Mouse (Mus musculus) mature B cell (primary cell): ENCODE measurements at regions not wholly inside any gene's neighbourhood (a gene's known extent, or its start where the extent isn't known, plus 50 kb on each side); places are given as distances from the start of the nearest gene placed in this dataset.

Experiments
- in situ Hi-C: fragments of 300-500 bp; cut with MboI; formaldehyde crosslinking; loops from 2 replicates; pipeline ENCODE4 v1.14.3; 2019

GRCm38 (mm10) chr13:46123446-46123845 lies 150.1 kb upstream of the Stmnd1 start:
- in situ Hi-C loops, result no loop called here

GRCm38 (mm10) chr13:46116576-46116975 lies 151.8 kb upstream of the Atxn1 start:
- in situ Hi-C loops, result no loop called here

DNA sequence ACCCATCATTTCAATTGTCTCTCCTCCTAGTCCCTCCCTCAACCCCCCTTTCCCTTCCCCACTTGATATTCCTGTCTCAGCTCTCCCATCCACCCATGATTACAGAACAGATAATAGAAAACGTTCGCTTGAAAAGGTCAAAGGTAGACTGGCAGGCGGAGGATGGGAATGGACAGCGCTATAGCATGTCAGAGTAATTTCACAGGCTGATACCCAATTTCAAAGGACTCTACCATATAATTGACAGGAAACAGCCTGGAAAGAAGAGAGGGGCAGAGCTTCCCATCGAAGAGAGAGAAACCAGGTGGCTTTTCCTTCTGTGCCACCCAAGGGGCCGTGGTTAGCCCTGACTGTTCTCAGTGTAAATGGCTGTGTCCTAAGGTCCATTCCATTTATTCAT lies 140.2 kb upstream of the Atxn1 start:
- in situ Hi-C loops, result no loop called here

- in situ Hi-C loops, result no loop called here
These were observed 133.8 kb upstream of the Atxn1 start for GRCm38 (mm10) chr13:46098621-46099020.

DNA sequence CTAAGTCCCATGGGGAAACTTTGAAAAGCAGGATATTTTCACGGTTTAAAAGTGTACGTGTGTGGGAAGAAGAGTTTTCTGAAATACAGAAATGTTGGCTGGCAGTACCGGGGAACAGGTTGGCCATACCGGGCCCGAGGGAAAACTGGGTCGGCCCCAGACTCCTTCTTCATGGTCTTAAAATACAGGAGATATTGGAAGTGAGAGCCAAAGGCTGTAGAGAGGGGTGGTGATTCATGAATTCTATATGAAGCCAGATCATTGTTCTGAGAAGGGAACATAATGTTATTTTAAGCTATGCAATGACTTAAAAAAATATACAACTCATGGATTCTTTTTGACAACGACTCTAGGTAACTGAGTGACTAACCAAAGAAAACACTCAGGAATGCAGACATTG lies 133.3 kb upstream of the Atxn1 start:
- in situ Hi-C loops, result no loop called here

DNA sequence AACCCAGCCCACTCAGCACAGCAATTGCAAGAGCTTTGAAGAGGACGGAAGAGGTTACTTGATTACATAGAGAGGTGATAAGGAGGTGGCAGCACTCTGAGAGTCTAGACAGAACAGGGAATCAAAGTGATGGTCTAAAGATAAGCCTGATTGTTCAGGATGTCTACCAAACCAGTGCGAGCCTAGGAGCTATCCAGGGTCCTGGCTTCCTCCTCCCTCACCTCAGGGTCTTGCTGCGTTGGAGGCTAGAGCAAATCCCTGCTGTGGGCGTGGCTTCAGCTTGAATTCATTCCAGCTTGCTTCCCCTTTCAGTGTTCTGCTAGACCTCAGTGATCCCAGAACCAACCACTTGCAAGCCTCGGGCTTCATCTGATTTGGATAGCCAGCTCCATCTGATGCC lies 132.2 kb upstream of the Atxn1 start:
- in situ Hi-C loops, result no loop called here

- in situ Hi-C loops, result no loop called here
These were observed 131.6 kb upstream of the Atxn1 start for GRCm38 (mm10) chr13:46096416-46096815.

DNA sequence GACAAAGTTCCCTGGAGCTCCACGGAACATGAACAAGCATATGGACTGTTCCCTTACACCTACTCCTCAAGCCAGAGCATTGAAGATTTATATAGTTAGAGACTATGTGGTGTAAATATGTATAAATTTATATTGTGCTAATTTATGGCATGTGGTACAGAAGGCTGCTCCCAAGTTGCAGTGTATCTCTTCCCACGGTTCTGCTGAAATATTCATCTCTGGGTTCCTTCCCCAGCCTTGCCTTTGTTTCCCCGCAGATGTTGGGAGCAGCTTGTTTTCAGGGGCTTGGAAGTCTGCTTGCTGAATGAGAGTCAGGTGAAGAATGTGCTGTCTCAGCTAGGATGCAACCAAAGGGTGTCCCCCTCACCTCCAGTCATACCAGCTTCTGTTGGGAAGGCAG lies 128.0 kb upstream of the Atxn1 start:
- in situ Hi-C loops, result no loop called here

DNA sequence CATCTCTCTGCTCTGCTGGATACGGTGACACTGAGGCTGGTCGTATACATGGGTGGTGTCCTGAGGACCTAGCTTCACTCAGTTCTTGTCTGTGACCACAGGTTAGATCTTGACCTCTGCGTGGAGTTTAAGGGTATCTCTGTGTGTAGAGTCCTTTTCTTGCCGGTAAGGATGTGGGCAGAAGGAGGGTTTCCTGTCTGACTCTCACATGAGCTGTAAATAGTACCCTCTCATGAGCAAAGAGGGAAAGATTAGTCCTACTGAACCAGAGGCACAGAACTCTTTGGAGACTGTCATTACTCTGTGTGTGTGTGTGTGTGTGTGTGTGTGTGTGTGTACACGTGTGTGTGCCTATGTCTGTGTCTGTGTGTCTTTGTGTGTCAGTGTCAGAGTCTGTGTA lies 126.3 kb upstream of the Atxn1 start:
- in situ Hi-C loops, result no loop called here

GRCm38 (mm10) chr13:46088237-46088636 lies 123.4 kb upstream of the Atxn1 start:
- in situ Hi-C loops, result no loop called here

GRCm38 (mm10) chr13:46087663-46088062 lies 122.9 kb upstream of the Atxn1 start:
- in situ Hi-C loops, result no loop called here

- in situ Hi-C loops, result no loop called here
These were observed 112.1 kb upstream of the Atxn1 start for GRCm38 (mm10) chr13:46076879-46077278.

DNA sequence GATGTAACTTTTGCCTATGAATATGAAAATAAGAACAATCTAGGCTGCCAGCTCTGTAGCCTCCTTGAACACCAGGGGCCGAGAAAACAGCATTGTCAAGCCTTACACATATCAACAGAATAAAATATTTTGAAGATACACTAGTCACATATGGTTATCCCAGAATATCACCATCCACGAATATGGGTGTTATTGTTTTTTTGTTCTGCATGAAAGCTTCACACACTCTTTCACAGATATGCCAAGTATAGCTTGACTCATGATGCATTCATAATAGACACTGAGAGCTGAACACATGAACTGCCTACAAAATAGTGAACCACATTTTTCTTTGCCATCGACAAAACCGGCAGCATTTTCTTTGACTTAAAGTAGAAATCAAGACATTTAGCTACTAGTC lies 106.9 kb upstream of the Atxn1 start:
- in situ Hi-C loops, result no loop called here

GRCm38 (mm10) chr13:46069571-46069970 lies 104.8 kb upstream of the Atxn1 start:
- in situ Hi-C loops, result no loop called here

DNA sequence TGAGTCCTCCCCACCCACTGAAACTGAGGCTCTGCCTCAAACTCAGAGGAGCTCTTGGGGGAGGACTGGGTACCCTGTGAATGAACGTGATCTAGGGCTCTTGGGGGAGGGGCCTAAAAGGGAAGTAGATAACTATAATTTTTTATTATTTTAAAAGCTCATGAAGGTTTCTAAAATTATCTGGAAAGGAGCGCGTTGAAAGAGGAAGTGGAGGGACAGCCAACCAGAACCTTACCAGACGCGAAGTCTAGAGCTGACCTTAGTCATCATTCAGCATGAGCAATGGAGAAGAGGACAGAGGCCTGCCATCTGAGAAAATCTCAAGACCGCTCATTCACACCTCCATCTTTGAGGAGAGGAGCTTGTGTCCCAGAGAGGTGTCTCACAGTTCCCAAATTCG lies 98.0 kb upstream of the Atxn1 start:
- in situ Hi-C loops, result no loop called here

DNA sequence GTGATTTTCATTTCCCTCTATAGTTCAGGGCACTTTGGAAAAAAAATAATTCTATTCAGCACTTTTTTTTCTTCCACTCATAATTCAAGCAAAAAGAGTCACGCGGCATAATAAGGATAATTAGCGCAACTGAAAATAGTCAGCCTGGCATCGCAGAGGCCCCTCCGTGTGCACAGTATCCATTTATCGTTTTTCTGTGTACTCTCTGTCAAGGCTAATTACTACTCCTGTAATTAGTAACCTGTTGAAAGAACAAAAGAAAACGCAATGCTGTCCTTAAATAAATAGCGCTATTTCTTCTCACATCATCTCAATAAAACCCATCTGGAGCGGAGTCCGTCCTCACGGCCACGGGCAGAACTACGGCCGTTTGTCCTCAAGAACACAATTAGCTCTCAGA lies 95.1 kb upstream of the Atxn1 start:
- in situ Hi-C loops, result no loop called here

DNA sequence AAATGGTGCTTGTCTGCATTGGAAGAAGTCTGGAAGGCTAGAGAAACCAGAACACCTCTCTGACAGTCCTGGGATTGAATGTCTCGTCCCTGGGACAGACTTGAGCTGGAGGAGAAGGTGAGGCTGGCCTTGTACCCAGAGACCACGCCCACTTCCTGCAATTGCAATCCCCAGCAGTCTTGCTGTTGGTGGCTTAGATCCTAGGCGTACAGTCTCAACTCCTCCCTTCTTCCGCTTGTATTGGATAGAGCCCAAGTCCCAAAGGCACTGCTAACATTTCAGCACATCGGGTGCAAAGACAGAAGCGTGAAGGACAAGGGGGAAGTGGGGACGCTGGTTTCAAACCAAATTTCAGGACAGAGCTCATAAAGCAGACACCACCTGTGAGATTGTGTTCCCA lies 94.1 kb upstream of the Atxn1 start:
- in situ Hi-C loops, result no loop called here

GRCm38 (mm10) chr13:46058341-46058740 lies 93.5 kb upstream of the Atxn1 start:
- in situ Hi-C loops, result no loop called here

GRCm38 (mm10) chr13:46055410-46055809 lies 90.6 kb upstream of the Atxn1 start:
- in situ Hi-C loops, result no loop called here

- in situ Hi-C loops, result no loop called here
These were observed 78.8 kb upstream of the Atxn1 start for GRCm38 (mm10) chr13:46043568-46043967.

GRCm38 (mm10) chr13:46043016-46043415 lies 78.2 kb upstream of the Atxn1 start:
- in situ Hi-C loops, result no loop called here

DNA sequence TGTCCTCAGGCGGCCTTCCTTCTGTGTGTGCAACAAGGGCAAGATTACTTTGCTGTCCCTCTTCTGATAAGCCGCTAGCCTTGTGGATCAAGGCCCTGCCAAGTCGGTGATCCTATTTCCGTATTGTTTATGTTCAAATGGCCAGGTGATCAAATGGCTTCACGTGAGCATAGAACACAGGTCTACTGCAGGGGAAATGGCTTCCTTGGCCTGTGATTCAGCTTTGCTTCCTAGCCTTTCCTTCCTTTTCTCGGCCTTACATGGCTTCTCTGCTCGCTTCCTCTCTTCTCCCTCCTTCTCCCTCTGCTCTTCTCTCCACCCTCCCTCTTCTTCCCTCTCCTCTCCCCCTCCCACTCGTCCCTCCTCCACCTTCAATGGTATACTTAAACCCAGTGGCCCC lies 77.4 kb upstream of the Atxn1 start:
- in situ Hi-C loops, result no loop called here

GRCm38 (mm10) chr13:46041475-46041874 lies 76.7 kb upstream of the Atxn1 start:
- in situ Hi-C loops, result no loop called here

DNA sequence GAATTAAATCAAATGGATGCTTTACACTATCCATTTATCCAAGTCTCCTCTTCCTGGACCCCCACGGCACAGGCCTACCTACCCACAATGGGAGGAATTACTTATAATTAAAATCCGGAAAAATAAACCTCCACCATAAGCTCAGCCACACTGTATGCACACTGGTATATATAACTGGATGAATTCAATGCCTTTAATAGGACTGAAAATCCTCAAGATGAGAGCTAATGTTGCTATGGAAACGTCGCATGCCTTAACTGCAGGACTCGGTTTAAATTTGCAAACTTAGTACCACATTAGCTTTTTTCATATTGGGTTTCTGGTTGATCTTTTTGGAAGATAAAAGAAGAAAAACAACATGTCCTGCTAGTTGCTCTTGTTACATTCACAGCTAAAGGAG lies 75.3 kb upstream of the Atxn1 start:
- in situ Hi-C loops, result no loop called here
